Mouse (Mus musculus) cortical plate, adult 2 months (tissue): ENCODE measurements around the gene Gtf2h3. TPM values are rescaled to one million over a fixed set of nuclear protein-coding genes. Genes with fewer than 3 reads are reported as not detected.
"Not testable (repeated sequence)": the region's sequence is repeated elsewhere in the genome, so short reads cannot be mapped to it uniquely, and the experiment has no call there.

Experiments
- H3K27ac ChIP-seq: fragments of 200-500 bp; 2 replicates; pipeline ENCODE4 v1.5.1; 2012; ENCODE audit warnings: low read length, control low read depth, inconsistent platforms; ENCODE audit not compliant: insufficient read depth
- H3K4me1 ChIP-seq: fragments of 200-500 bp; 2 replicates; pipeline ENCODE4 v1.6.1; 2011; ENCODE audit warnings: low read length; ENCODE audit not compliant: control insufficient read depth, insufficient read depth
- H3K4me3 ChIP-seq: fragments of 200-500 bp; 2 replicates; pipeline ENCODE4 v1.5.1; 2011; ENCODE audit warnings: mild to moderate bottlenecking, low read length, control low read depth; ENCODE audit not compliant: insufficient read depth
- CTCF ChIP-seq: fragments of 200-500 bp; IDR thresholded peaks from 2 replicates; pipeline ENCODE4 v1.5.1; 2011; ENCODE audit warnings: mild to moderate bottlenecking, control low read depth, low read length; ENCODE audit not compliant: insufficient read depth; ENCODE audit errors: extremely low read depth
- POLR2A ChIP-seq: fragments of 200-500 bp; IDR thresholded peaks from 2 replicates; pipeline ENCODE4 v1.6.1; 2011; ENCODE audit warnings: mild to moderate bottlenecking, low read length, control low read depth; ENCODE audit not compliant: insufficient read depth; ENCODE audit errors: extremely low read depth
- polyA plus RNA-seq: library from polyadenylated mRNA; depleted of rRNA; stranded (reverse); fragments of >200 nt; gene quantifications from 2 replicates; pipeline ENCODE4 v1.2.3, GENCODE M21; 2012

Gene Gtf2h3
- polyA plus RNA-seq, 1 experiment: 46.0 TPM

GRCm38 (mm10) chr5:124539905-124540304 lies 39.0 kb upstream of the Gtf2h3 start:
- peak overlapping the region; percentile 52; the same call in 1 of the 2 replicates for H3K4me3 ChIP-seq

GRCm38 (mm10) chr5:124540383-124540786 lies 38.6 kb upstream of the Gtf2h3 start, which contains the start of gene Tmed2:
Tmed2 (plus strand) TSS chr5:124540695.
- H3K4me3 ChIP-seq: peak within 1 kb of the TSS; percentile 52
- no peak within 1 kb of the TSS for H3K27ac ChIP-seq
- peaks cover 1% of the 10 kb centered on the region; the same call in 1 of the 2 replicates for H3K4me1 ChIP-seq
- no peak for TF ChIP-seq POLR2A
- TF ChIP-seq CTCF: no peak

More at GRCm38 (mm10) chr5:124539905-124540304, 39.0 kb upstream of the Gtf2h3 start:
- TF ChIP-seq POLR2A (no peak), CTCF (no peak)
- Histone ChIP-seq H3K27ac (no peak overlapping the region), H3K4me1 (peaks cover 1% of the 10 kb centered on the region; the same call in 1 of the 2 replicates)

DNA sequence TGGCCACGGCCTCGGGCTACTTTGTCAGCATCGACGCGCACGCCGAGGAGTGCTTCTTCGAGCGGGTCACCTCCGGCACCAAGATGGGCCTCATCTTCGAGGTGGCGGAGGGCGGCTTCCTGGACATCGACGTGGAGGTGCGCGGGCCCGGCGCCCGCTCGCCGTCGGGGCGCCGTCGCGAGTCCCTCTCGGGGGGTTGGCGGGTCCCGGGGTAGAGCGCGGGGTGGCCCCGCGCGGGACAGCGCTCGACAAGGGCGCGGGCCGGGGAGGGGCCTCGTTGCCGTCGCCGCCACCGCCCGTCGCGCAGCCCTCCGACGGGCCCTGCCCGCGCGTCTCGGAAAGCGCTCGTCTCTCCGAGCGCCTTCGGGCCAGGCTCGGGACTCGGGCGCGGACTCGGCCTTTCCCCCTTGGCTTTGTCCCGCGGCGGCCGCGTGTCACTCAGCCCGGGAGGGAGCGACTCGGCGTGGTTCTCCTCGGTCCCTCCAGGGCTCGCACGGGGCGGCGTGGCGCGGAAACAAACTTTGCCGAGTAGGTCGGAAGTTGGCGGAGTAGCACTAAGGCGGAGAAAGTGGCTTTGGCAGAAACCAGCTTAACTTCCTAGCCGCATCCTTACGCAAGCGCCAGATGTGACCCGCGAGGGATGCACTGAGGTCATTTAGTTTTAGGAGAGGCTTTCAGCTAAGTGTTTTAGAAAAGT lies 37.9 kb upstream of the Gtf2h3 start:
- H3K27ac ChIP-seq: no peak overlapping the region
- H3K4me3 ChIP-seq: peak overlapping the region; percentile 52
- TF ChIP-seq CTCF (no peak), POLR2A (no peak)
- H3K4me1 ChIP-seq: peaks cover 1% of the 10 kb centered on the region; the same call in 1 of the 2 replicates

DNA sequence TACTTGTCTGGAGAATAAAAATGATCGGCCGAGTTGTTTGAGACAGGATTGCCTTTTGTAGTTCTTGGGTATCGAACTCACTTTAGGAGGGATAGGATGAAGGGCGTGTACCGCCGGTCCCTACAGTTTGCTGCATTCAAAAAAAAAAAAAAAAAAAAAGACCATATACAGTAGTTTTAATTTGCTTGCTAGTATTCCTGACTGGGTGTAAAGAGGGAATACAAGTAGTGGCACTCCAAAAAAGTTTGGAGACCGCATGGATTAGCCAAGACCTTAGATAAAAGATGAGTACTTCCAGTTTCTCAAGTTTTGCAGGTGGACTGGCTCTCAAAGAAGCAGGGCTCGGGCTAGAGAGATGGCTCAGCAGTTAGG lies 37.4 kb upstream of the Gtf2h3 start:
- no peak for TF ChIP-seq CTCF
- Histone ChIP-seq H3K4me3 (peak overlapping the region; percentile 52), H3K27ac (no peak overlapping the region), H3K4me1 (peaks cover 1% of the 10 kb centered on the region; the same call in 1 of the 2 replicates)

DNA sequence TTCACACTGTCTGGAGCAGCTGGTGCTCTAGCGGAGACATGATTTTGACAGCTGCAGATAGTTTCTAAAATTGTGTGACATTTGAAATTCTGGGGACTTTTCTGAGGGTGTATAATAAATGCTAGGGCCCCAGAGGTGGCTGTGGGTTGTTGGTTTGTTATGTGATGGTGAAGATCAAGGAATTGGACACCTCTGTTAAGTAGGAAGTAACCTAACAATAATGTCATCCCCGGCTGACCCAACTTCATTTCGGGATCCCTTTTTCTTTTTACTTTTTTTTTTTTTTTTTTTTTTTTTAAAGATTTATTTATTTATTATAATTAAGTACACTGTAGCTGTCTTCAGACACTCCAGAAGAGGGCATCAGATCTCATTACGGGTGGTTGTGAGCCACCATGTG lies 28.2 kb upstream of the Gtf2h3 start:
- H3K4me1 ChIP-seq, H3K27ac ChIP-seq, H3K4me3 ChIP-seq: not testable (repeated sequence)

- H3K27ac ChIP-seq, H3K4me1 ChIP-seq: not testable (repeated sequence)
- peak overlapping the region; percentile 81; the same call in 1 of the 2 replicates for H3K4me3 ChIP-seq
Measured at GRCm38 (mm10) chr5:124551349-124552093, 27.4 kb upstream of the Gtf2h3 start.

DNA sequence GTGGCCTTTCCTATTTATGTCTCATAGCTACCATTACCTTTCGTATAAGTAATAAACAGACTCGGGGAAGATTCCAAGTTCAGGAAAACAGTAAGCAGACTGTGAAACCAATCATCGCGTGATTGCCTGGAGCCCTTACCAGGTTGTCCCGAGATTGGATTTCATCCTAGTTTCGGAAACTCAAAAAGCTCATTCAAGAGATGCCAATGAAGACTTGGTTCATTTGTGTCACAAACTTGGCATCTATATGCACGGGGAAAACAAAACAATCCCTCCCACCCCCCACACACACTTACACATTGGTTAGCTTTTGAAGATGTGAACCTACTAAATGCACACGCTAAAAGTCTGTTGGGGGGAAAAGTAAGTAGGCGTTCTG lies 26.9 kb upstream of the Gtf2h3 start:
- H3K27ac ChIP-seq: no peak overlapping the region
- TF ChIP-seq CTCF (no peak), POLR2A (no peak)
- H3K4me1 ChIP-seq: no peaks in the 10 kb centered on the region; the same call in 1 of the 2 replicates
- H3K4me3 ChIP-seq: peak overlapping the region; percentile 81; the same call in 1 of the 2 replicates

- Histone ChIP-seq H3K27ac (peak within 1 kb of the TSS; percentile 49; the same call in 1 of the 2 replicates), H3K4me1 (no peaks in the 10 kb centered on the region; the same call in 1 of the 2 replicates), H3K4me3 (peak within 1 kb of the TSS; percentile 81)
- no peak for TF ChIP-seq CTCF
- peak; percentile 70 for TF ChIP-seq POLR2A
Measured at GRCm38 (mm10) chr5:124552558-124553307, 26.2 kb upstream of the Gtf2h3 start, which contains the start of gene Ddx55. Ddx55 (plus strand) TSS chr5:124552864.

DNA sequence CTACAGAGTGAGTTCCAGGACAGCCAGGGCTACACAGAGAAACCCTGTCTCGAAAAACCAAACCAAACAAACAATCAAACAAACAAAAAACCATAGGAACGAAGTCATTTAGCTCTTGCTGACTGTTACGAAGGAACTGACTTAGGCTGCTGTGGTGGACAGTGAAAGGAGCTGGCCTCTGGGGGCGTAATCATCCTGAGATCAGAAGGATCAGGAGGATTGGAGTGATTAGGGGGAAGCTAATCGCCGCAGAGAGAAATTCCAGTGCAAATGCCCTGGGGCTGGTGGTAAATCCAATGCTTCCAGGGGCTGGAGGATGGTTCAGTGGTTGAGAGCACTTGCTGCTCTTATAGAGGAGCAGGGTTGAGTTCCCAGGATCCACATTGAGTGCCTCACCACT lies 25.3 kb upstream of the Gtf2h3 start:
- Histone ChIP-seq H3K4me1 (no peaks in the 10 kb centered on the region; the same call in 1 of the 2 replicates), H3K4me3 (peak overlapping the region; percentile 81; the same call in 1 of the 2 replicates), H3K27ac (no peak overlapping the region)
- TF ChIP-seq POLR2A: no peak
- TF ChIP-seq CTCF: no peak

DNA sequence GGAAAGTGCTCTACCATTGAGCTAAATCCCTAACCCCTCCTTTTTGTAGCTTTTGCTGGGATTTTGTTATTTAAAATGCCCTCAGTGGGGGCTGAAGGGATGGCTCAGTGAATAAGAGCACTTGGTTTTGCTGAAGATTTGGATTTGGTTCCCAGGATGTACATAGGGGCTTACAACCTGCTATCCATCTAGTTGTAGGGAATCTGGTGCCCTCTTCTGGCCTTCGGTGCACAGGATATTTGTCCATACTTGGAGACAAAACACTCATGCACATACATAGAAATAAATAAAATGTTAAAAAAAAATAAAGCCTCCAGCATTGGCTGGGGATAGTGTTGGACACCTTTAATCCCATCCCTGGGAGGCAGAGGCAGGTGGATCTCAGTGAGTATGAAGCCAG lies 23.8 kb upstream of the Gtf2h3 start:
- no peak overlapping the region for H3K4me3 ChIP-seq
- H3K27ac ChIP-seq: no peak overlapping the region
- no peaks in the 10 kb centered on the region; the same call in 1 of the 2 replicates for H3K4me1 ChIP-seq
- TF ChIP-seq CTCF: peak; percentile 36; the same call in 1 of the 2 replicates
- no peak for TF ChIP-seq POLR2A
